Mouse (Mus musculus): Measurements from ENCODE around the gene Vps25. TPM values are rescaled to one million over a fixed set of nuclear protein-coding genes. Genes with fewer than 3 reads are reported as not detected.
A peak's percentile ranks its signal among the peaks of the same experiment; 100 is the strongest.

The Vps25 gene
- polyA plus RNA-seq, 1 experiment from 2014 or later = 155 TPM

- no peak overlapping the region for H3K9ac ChIP-seq (ENCODE audit: low read depth, low read length)
- no peaks in the 10 kb centered on the region for H3K9me3 ChIP-seq (ENCODE audit: control insufficient read depth, low read length)
- peaks cover 26% of the 10 kb centered on the region for H3K4me1 ChIP-seq (ENCODE audit: control insufficient read depth, insufficient read depth, low read length)
- H3K4me2 ChIP-seq (ENCODE audit: low read depth, low read length) = no peak overlapping the region
- H3K4me3 ChIP-seq (ENCODE audit: low read length) = no peak overlapping the region
- H3K36me3 ChIP-seq (ENCODE audit: control insufficient read depth, insufficient read depth, low read length) = no peaks in the 10 kb centered on the region
- no peaks in the 10 kb centered on the region for H3K27me3 ChIP-seq (replicated peaks; ENCODE audit: control insufficient read depth, insufficient read depth, low read length)
- H3K27ac ChIP-seq (ENCODE audit: low read length) = no peak overlapping the region
- ATAC-seq = no peak
Observed at GRCm38 (mm10) chr11:101235429-101235828, 18.1 kb upstream of the Vps25 start.

DNA sequence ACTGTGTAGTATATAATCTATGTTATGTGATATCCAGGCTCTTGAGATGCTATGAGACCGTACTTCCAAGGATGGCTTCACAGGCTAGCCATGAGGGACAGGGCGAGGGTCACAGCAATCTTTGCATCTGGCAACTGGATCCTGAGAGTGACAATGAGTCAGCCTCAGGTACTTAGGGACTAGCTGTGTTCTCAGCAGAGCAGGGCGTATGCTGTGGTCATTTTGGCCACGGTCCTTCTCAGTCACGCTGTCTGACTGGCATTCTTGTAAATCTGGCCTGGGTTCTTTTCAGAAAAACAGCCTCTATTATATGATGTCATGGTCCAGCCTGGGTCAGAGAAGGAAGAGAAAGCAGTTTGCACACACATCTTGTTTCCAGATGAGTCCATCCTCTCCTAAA, 16.7 kb upstream of the Vps25 start:
- 94% methylated on average over 5 of the region's 5 CpGs for WGBS
- no peaks in the 10 kb centered on the region for H3K36me3 ChIP-seq (ENCODE audit: control insufficient read depth, insufficient read depth, low read length)
- H3K4me2 ChIP-seq (ENCODE audit: low read depth, low read length) = no peak overlapping the region
- H3K27ac ChIP-seq (ENCODE audit: low read length) = no peak overlapping the region
- H3K27me3 ChIP-seq (replicated peaks; ENCODE audit: control insufficient read depth, insufficient read depth, low read length) = no peaks in the 10 kb centered on the region
- H3K4me1 ChIP-seq (ENCODE audit: control insufficient read depth, insufficient read depth, low read length) = peaks cover 14% of the 10 kb centered on the region
- ATAC-seq = no peak
- no peak overlapping the region for H3K9ac ChIP-seq (ENCODE audit: low read depth, low read length)
- no peak overlapping the region for H3K4me3 ChIP-seq (ENCODE audit: low read length)
- no peaks in the 10 kb centered on the region for H3K9me3 ChIP-seq (ENCODE audit: control insufficient read depth, low read length)

DNA sequence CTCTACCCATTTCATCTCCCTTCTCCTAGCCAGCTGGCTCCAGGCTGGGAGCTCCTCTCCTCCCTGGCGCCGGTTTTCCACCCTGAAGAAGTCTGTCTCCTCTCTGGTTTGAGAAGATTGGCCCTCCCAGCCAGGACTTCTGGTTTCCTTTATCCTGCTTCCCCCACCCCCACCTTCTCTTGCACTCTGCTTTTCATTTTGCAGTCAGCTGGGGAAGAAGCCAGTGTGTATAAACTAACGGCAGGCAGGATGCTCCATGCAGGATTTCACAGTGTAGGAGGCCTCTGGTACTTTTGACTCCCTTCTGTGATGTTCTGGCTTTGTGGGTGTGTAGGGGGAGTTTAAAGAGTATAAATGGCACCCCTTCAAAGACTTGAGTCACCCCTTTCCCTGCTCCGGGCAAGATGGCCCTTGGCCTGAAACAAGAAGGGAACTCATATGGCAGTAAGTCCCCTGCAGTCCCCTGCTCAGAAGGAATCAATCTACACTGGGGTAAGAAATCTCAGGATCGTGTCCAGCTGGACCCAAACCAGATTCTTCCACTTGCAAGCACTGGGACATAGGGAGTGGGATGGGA, 15.3 kb upstream of the Vps25 start:
- ATAC-seq = peak; percentile 60
- Histone ChIP-seq H3K9ac (ENCODE audit: low read depth, low read length) (no peak overlapping the region), H3K4me2 (ENCODE audit: low read depth, low read length) (no peak overlapping the region), H3K27me3 (replicated peaks; ENCODE audit: control insufficient read depth, insufficient read depth, low read length) (no peaks in the 10 kb centered on the region), H3K4me1 (ENCODE audit: control insufficient read depth, insufficient read depth, low read length) (peaks cover 8% of the 10 kb centered on the region), H3K27ac (ENCODE audit: low read length) (peak overlapping the region; percentile 83), H3K4me3 (ENCODE audit: low read length) (no peak overlapping the region), H3K9me3 (ENCODE audit: control insufficient read depth, low read length) (no peaks in the 10 kb centered on the region), H3K36me3 (ENCODE audit: control insufficient read depth, insufficient read depth, low read length) (no peaks in the 10 kb centered on the region)
- 45% methylated on average over 5 of the region's 5 CpGs for WGBS

DNA sequence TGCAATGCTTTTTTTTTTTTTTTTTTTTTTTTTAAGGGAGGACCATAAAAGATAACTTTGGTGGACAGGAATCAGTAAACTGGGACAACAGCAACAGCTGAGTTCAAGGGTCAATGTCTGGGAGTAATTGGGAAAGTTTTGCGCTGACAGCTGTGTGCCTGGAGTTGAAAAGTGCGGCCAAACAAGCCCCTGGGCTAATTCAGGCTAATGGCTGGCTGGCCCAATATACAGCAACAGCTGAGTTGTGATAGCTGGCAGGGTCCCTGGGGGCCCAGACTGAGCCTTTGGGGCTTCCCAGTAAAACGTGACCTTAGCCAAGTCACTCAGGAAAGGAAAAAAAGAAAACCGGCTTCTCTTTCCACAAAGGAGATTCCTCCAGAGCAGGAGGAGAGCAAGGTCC, 8.4 kb upstream of the Vps25 start:
- Histone ChIP-seq H3K4me3 (ENCODE audit: low read length) (no peak overlapping the region), H3K9me3 (ENCODE audit: control insufficient read depth, low read length) (no peaks in the 10 kb centered on the region), H3K27me3 (replicated peaks; ENCODE audit: control insufficient read depth, insufficient read depth, low read length) (no peaks in the 10 kb centered on the region), H3K36me3 (ENCODE audit: control insufficient read depth, insufficient read depth, low read length) (no peaks in the 10 kb centered on the region), H3K27ac (ENCODE audit: low read length) (peak overlapping the region; percentile 30), H3K9ac (ENCODE audit: low read depth, low read length) (no peak overlapping the region), H3K4me2 (ENCODE audit: low read depth, low read length) (no peak overlapping the region), H3K4me1 (ENCODE audit: control insufficient read depth, insufficient read depth, low read length) (peaks cover 17% of the 10 kb centered on the region)
- no peak for ATAC-seq
- 44% methylated on average over 4 of the region's 4 CpGs for WGBS

DNA sequence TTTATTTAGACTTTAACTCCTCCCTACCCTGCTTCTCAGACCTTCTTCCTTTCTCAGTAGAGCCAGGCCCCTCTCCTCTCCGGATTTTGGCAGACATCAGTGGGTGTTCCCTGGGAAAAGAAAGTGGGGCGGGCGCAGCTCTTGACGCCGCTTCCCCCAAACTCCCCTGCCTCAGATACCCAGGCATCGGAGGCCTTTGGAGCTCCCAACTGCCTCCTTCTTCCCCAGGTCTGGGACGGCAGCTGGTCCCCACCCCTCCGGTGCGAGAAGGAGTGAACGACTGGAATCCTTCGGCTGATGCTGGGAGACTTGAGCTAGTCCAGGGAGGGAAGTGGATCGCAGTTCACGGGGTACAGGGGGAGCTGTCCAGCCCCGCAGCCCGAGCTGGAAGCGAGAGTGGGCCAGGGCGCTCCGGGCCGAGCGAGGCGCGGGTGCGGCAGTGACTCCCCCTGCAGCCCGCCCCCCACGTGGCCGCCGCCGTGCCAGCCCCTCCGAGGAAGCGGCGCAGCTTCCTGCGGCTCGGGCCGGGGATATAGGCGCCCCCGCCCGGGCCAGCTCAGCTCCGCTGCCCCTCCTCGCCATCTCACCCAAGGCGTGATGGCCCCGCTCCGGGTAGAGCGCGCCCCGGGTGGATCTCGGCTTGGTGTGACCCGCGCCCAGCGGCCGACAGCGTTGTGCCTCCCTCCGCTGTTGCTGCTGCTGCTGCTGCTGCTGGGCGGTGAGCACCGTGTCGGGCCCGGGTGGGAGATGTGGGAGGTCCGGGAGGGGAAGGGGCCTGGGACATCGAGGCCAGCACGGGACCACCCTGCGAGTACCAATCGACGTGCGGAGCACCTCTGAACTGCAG, 7.4 kb upstream of the Vps25 start, which contains the start of gene Ramp2:
Gene Ramp2 (plus strand): TSS at position 174 of the 847 bp plus-strand sequence.
- Histone ChIP-seq H3K27me3 (replicated peaks; ENCODE audit: control insufficient read depth, insufficient read depth, low read length) (no peaks in the 10 kb centered on the region), H3K27ac (ENCODE audit: low read length) (peak within 1 kb of the TSS; percentile 78), H3K9ac (ENCODE audit: low read depth, low read length) (peak within 1 kb of the TSS; percentile 84), H3K36me3 (ENCODE audit: control insufficient read depth, insufficient read depth, low read length) (no peaks in the 10 kb centered on the region), H3K9me3 (ENCODE audit: control insufficient read depth, low read length) (no peaks in the 10 kb centered on the region), H3K4me3 (ENCODE audit: low read length) (peak within 1 kb of the TSS; percentile 66), H3K4me1 (ENCODE audit: control insufficient read depth, insufficient read depth, low read length) (peaks cover 17% of the 10 kb centered on the region), H3K4me2 (ENCODE audit: low read depth, low read length) (peak within 1 kb of the TSS; percentile 98)
- ATAC-seq = peak; percentile 68
- under 1% methylated on average over 63 of the region's 63 CpGs for WGBS

DNA sequence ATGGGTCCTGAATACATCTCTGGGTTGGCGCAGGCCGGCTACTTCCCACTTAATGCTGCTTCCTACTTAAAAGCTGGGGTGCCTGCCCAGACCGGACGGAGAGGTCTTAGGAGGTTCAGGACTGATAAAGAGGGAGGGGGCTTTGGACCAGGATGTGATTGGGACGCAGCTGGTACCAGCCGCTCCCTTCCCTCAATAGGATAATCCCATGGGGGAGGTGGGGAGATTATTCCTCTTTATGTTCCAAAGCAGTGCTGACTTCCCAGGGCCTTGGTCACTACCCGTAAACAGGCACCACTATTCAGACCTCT, 6.8 kb upstream of the Vps25 start:
- Histone ChIP-seq H3K9me3 (ENCODE audit: control insufficient read depth, low read length) (no peaks in the 10 kb centered on the region), H3K27me3 (replicated peaks; ENCODE audit: control insufficient read depth, insufficient read depth, low read length) (no peaks in the 10 kb centered on the region), H3K4me1 (ENCODE audit: control insufficient read depth, insufficient read depth, low read length) (peaks cover 17% of the 10 kb centered on the region), H3K36me3 (ENCODE audit: control insufficient read depth, insufficient read depth, low read length) (no peaks in the 10 kb centered on the region), H3K4me2 (ENCODE audit: low read depth, low read length) (peak overlapping the region; percentile 98), H3K4me3 (ENCODE audit: low read length) (peak overlapping the region; percentile 66), H3K27ac (ENCODE audit: low read length) (peak overlapping the region; percentile 78), H3K9ac (ENCODE audit: low read depth, low read length) (peak overlapping the region; percentile 84)
- WGBS = 17% methylated on average over 7 of the region's 7 CpGs
- no peak; the same call in 1 of the 2 replicates for ATAC-seq

DNA sequence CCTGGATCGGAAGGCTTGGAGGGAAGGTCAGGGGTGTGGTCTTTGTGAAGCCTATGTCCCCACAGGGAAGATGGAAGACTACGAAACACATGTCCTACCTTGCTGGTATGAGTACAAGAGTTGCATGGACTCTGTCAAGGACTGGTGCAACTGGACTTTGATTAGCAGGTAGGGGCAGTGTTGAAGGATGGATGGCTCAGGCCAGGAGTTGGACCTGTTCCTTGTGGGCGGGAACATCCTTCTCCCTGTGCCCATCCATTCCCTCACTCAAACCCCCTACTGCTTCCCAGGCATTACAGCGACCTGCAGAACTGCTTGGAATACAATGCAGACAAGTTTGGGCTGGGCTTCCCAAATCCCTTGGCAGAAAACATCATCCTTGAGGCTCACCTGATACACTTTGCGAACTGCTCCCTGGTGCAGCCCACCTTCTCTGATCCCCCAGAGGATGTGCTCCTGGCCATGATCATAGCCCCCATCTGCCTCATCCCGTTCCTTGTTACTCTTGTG, 5.9 kb upstream of the Vps25 start:
- H3K27ac ChIP-seq (ENCODE audit: low read length) = peak overlapping the region; percentile 46; the same call in 1 of the 2 replicates
- no peak for ATAC-seq

DNA sequence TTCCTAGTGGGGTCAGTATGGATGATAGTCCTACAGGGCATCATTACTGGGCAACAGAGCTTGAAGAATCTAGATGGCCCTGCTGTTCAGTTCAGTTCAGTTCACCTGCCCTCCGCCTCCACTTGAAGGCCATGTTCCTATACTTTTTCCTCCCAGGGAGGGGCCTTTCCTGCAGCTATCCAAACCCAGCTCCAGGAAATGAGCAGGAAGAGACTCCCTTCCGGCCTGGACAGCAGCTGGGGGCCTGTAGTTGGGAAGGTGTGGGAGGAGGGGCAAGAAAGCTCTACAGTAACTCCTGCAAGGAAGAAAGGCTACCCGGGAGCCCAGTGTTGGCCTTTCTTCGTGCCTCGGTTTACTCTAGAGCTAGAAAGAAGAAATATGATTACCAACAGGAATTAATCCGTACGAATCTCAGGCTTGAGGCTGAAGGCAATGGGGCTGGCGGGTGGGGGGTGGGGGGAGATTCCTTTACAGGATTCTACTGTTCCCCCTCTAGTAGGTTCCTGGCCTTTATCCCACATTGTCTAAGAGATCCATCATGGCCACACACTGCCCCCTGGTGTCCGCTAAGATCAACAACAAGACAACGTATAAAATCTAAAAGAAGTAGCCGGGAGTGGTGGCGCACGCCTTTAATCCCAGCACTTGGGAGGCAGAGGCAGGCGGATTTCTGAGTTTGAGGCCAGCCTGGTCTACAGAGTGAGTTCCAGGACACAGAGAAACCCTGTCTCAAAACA, 5.1 kb upstream of the Vps25 start:
- H3K36me3 ChIP-seq (ENCODE audit: control insufficient read depth, insufficient read depth, low read length) = no peaks in the 10 kb centered on the region
- WGBS = 34% methylated on average over 14 of the region's 14 CpGs
- peak overlapping the region; percentile 46; the same call in 1 of the 2 replicates for H3K27ac ChIP-seq (ENCODE audit: low read length)
- H3K4me2 ChIP-seq (ENCODE audit: low read depth, low read length) = peak overlapping the region; percentile 98; the same call in 1 of the 2 replicates
- H3K4me3 ChIP-seq (ENCODE audit: low read length) = peak overlapping the region; percentile 66; the same call in 1 of the 2 replicates
- H3K9me3 ChIP-seq (ENCODE audit: control insufficient read depth, low read length) = no peaks in the 10 kb centered on the region
- H3K4me1 ChIP-seq (ENCODE audit: control insufficient read depth, insufficient read depth, low read length) = peaks cover 21% of the 10 kb centered on the region
- ATAC-seq = peak; percentile 43
- H3K9ac ChIP-seq (ENCODE audit: low read depth, low read length) = no peak overlapping the region; the same call in 1 of the 2 replicates
- no peaks in the 10 kb centered on the region for H3K27me3 ChIP-seq (replicated peaks; ENCODE audit: control insufficient read depth, insufficient read depth, low read length)

More for the DNA sequence above, 5.9 kb upstream of the Vps25 start:
- H3K4me3 ChIP-seq (ENCODE audit: low read length) = peak overlapping the region; percentile 66
- no peaks in the 10 kb centered on the region for H3K27me3 ChIP-seq (replicated peaks; ENCODE audit: control insufficient read depth, insufficient read depth, low read length)
- peak overlapping the region; percentile 98; the same call in 1 of the 2 replicates for H3K4me2 ChIP-seq (ENCODE audit: low read depth, low read length)
- no peaks in the 10 kb centered on the region for H3K9me3 ChIP-seq (ENCODE audit: control insufficient read depth, low read length)
- peaks cover 17% of the 10 kb centered on the region for H3K4me1 ChIP-seq (ENCODE audit: control insufficient read depth, insufficient read depth, low read length)
- 0 out of 2 replicates have a peak overlapping the region, but pooled peaks have one; percentile 8 for H3K9ac ChIP-seq (ENCODE audit: low read depth, low read length)
- no peaks in the 10 kb centered on the region for H3K36me3 ChIP-seq (ENCODE audit: control insufficient read depth, insufficient read depth, low read length)
- 81% methylated on average over 6 of the region's 6 CpGs for WGBS

DNA sequence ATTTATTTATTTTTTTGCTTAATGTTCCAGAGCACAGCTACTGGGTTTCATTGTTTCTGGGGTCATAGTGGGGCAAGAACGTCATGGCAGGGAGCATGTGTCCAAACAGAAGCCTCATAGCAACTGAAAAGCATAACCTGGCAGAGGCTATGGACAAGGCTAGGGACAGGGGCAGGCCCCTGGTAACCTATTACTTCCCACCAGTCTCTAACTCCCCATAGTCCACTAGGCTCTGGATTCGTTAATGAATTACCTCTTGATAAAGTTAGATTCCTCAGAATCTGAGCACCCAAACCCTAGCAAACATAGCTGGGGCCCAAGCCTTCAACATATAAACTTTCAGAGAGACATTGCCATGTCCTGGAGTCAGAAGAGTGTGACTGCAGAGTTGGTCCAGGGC, 2.5 kb upstream of the Vps25 start:
- no peaks in the 10 kb centered on the region for H3K36me3 ChIP-seq (ENCODE audit: control insufficient read depth, insufficient read depth, low read length)
- H3K4me1 ChIP-seq (ENCODE audit: control insufficient read depth, insufficient read depth, low read length) = peaks cover 23% of the 10 kb centered on the region
- ATAC-seq = no peak
- H3K27me3 ChIP-seq (replicated peaks; ENCODE audit: control insufficient read depth, insufficient read depth, low read length) = no peaks in the 10 kb centered on the region
- 70% methylated on average over 2 of the region's 2 CpGs for WGBS
- H3K27ac ChIP-seq (ENCODE audit: low read length) = no peak overlapping the region; the same call in 1 of the 2 replicates
- no peak overlapping the region for H3K4me3 ChIP-seq (ENCODE audit: low read length)
- H3K9me3 ChIP-seq (ENCODE audit: control insufficient read depth, low read length) = no peaks in the 10 kb centered on the region
- H3K4me2 ChIP-seq (ENCODE audit: low read depth, low read length) = no peak overlapping the region
- no peak overlapping the region for H3K9ac ChIP-seq (ENCODE audit: low read depth, low read length)
